Mouse (Mus musculus): Measurements from ENCODE around the gene Vti1a.
A peak's percentile ranks its signal among the peaks of the same experiment; 100 is the strongest.

Gene Vti1a

GRCm38 (mm10) chr19:55592876-55593691 lies 277.0 kb downstream of the Vti1a start:
- DNase-seq, result no peak

GRCm38 (mm10) chr19:55593729-55594444 lies 277.8 kb downstream of the Vti1a start:
- no peak for DNase-seq

- no peak for DNase-seq
These were observed 278.4 kb downstream of the Vti1a start for GRCm38 (mm10) chr19:55594451-55594850.

- no peak for DNase-seq
These were observed 280.0 kb downstream of the Vti1a start for GRCm38 (mm10) chr19:55595945-55596649.

- no peak for DNase-seq
These were observed 280.7 kb downstream of the Vti1a start for GRCm38 (mm10) chr19:55596804-55597203.

GRCm38 (mm10) chr19:55597296-55597695 lies 281.2 kb downstream of the Vti1a start:
- no peak for DNase-seq

GRCm38 (mm10) chr19:55597951-55598350 lies 281.9 kb downstream of the Vti1a start:
- DNase-seq, result no peak

- no peak for DNase-seq
These were observed 283.0 kb downstream of the Vti1a start for GRCm38 (mm10) chr19:55599124-55599523.

- no peak for DNase-seq
These were observed 291.6 kb downstream of the Vti1a start for GRCm38 (mm10) chr19:55607725-55608124.

GRCm38 (mm10) chr19:55608858-55609375 lies 292.8 kb downstream of the Vti1a start:
- no peak for DNase-seq

- DNase-seq, result no peak
These were observed 293.7 kb downstream of the Vti1a start for GRCm38 (mm10) chr19:55609806-55610205.

- DNase-seq, result no peak
These were observed 299.6 kb downstream of the Vti1a start for GRCm38 (mm10) chr19:55615743-55616142.

GRCm38 (mm10) chr19:55616276-55616675 lies 300.2 kb downstream of the Vti1a start:
- peak; percentile 25 to 52 for DNase-seq

GRCm38 (mm10) chr19:55616937-55617336 lies 300.8 kb downstream of the Vti1a start:
- DNase-seq, result no peak

- DNase-seq, result no peak
These were observed 302.5 kb downstream of the Vti1a start for GRCm38 (mm10) chr19:55618546-55618945.

- DNase-seq, result no peak
These were observed 304.4 kb downstream of the Vti1a start for GRCm38 (mm10) chr19:55620411-55621008.

- no peak for DNase-seq
These were observed 305.0 kb downstream of the Vti1a start for GRCm38 (mm10) chr19:55621011-55621625.

- DNase-seq, result no peak
These were observed 306.7 kb downstream of the Vti1a start for GRCm38 (mm10) chr19:55622821-55623220.

- no peak for DNase-seq
These were observed 307.5 kb downstream of the Vti1a start for GRCm38 (mm10) chr19:55623605-55624004.

- no peak for DNase-seq
These were observed 310.4 kb downstream of the Vti1a start for GRCm38 (mm10) chr19:55626483-55626882.

- no peak for DNase-seq
These were observed 310.9 kb downstream of the Vti1a start for GRCm38 (mm10) chr19:55626952-55627351.

- DNase-seq, result no peak
These were observed 319.4 kb downstream of the Vti1a start for GRCm38 (mm10) chr19:55635488-55635887.
